Mouse (Mus musculus) megakaryocyte, embryonic 14.5 days (primary cell): ENCODE measurements around the gene Fosl2.

Experiments used
- FLI1 ChIP-seq: IDR thresholded peaks from 2 replicates; pipeline ENCODE4 v1.6.1; 2012; ENCODE audit warnings: low read length, inconsistent platforms, mixed read lengths
- GATA1 ChIP-seq: IDR thresholded peaks from 3 replicates; pipeline ENCODE4 v1.6.1; 2012; ENCODE audit warnings: mixed read lengths, low read length, inconsistent platforms, borderline replicate concordance

DNA sequence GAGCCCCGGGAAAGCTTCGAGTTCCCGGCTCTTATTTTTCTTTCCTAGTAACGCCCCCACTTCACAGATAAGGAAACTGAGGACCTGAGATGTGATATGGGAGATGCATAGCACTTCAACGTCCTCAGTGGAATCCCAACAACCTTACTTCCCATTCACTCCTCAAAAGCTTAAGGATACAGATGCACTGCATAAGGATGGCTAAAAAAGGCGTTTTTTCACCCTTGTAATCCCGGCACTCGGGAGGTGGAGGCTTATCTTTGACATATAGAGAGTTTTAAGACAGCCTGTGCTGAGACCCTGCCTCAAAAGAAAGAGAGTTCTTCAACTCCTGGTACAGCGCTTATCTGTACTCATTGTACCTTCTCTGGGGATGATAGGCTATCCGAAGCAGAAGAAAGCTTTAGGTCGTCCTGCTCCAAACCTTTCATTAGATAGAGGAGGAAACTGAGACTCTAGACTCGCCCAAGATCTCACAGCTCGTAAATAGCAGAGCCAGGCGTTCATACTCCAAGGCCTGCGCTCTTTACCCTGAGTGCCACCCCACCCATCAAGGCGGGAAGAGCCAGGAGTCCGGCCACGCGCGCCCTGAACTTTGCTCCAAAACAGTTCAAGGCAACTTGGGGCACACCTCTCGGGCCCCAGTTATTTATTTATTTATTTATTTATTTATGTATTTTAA, 1.4 kb upstream of the Fosl2 start:
- TF ChIP-seq FLI1 (no peak), GATA1 (no peak)
